Mouse (Mus musculus) gastrocnemius, adult 8-10 months (tissue): ENCODE data around the gene Apobec1. TPM values are rescaled to one million over a fixed set of nuclear protein-coding genes. Genes with fewer than 3 reads are reported as not detected.
"Not testable (repeated sequence)": the region's sequence is repeated elsewhere in the genome, so short reads cannot be mapped to it uniquely, and the experiment has no call there.

ENCODE experiments used
- DNase-seq, 2 experiments: peaks; one replicate each; pipeline ENCODE4 v3.0.0; 2022; ENCODE audit warnings: low spot score in 2 of 2
- total RNA-seq, 4 experiments: library from RNA; stranded (reverse); gene quantifications; 2 replicates each; pipeline ENCODE4 v1.2.4; 2022

The Apobec1 gene
- total RNA-seq, 4 experiments from 2014 or later = 0.53 to 1.8 (median 1.3) TPM

- DNase-seq = no peak
Observed at GRCm38 (mm10) chr6:122562463-122562862, 39.8 kb downstream of the Apobec1 start.

- no peak for DNase-seq
Observed at GRCm38 (mm10) chr6:122561005-122561404, 41.2 kb downstream of the Apobec1 start.

DNA sequence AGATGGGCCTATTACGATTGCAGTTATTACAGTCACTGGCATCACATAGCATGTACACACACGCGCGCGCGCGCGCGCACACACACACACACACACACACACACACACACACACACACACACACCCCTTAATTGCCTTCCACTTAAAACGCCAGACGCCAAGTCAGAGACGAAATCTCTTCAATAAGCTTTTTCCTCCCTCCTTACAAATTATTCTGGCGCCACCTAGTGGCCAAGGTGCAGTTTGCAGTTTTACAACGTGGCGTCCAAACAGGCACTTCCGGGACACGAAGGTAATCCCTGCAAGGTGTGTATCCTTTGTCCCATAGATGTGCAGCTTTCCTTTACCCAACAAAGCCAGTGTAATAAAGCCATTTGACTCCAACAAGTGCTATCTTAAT lies 41.8 kb downstream of the Apobec1 start:
- peak; percentile 15 to 28 for DNase-seq

DNA sequence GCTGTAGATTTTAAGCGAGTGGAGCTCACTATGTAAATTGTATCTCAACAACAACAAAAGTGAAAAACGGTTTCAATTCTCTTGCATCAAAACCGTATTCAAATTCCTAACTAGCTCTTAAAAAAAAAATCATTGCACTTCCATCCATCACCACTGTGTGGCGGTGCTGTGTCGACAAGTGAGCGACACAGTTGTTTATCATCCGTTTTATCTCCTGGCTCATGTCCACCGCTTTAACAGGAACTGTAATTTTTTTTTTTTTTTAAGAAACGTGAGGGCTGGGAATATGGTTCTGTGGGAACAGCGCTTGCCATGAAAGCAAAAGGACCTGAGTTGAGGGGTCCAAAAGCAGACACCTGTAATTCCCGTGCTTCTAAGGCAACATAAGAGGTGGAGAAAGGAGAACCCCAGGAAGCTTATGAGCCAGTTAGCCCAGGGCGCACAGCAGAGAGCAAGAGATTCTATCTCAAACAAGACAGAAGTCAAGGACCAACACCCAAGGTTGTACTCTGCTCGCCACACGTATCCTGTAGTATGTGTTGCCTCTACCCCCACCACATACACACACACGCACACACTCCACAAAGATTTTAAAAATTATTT lies 45.2 kb downstream of the Apobec1 start:
- no peak for DNase-seq

DNA sequence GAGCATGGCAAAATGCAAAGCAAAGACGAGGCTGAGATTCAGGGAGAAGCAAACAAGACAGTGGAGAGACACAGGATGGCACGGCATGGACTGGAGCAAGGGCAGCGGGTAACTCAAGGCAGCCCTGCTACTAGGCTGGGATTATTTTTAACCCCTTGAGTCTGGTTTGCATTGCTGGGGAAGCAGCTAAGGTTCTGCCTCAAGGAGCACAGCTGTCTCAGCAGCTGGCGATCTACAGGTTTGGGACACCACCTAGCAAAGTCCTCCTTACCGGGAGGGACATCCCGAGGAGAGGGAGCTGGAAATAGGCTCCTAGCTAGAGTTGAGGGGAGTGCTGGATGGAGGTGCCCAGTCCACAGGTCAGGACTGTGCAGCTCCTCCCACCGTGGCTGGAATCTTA lies 47.0 kb downstream of the Apobec1 start:
- DNase-seq = no peak

DNA sequence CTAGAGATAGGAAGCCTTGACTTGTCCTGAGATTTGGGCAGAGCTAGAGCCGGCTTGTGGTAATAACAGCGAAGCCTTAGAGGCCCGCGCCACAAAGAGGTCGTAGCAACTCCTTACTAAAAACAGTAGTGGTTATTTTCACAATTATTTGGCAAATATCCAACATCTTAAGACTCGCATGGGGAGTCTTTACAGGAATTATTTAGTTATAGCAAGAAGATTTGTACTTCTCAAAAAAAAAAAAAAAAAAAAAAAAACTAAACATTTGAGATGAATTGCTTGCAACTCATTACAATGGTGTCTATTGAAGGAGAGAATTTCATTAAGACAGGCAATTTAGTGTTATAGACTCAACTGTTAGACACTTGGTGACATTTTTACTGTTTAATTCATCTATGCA lies 48.1 kb downstream of the Apobec1 start:
- DNase-seq = no peak

GRCm38 (mm10) chr6:122553606-122554005 lies 48.6 kb downstream of the Apobec1 start, which contains the start of gene Aicda:
Gene Aicda (plus strand): TSS chr6:122553801.
- no peak for DNase-seq

- no peak for DNase-seq
Observed at GRCm38 (mm10) chr6:122545948-122546347, 56.3 kb downstream of the Apobec1 start.

DNA sequence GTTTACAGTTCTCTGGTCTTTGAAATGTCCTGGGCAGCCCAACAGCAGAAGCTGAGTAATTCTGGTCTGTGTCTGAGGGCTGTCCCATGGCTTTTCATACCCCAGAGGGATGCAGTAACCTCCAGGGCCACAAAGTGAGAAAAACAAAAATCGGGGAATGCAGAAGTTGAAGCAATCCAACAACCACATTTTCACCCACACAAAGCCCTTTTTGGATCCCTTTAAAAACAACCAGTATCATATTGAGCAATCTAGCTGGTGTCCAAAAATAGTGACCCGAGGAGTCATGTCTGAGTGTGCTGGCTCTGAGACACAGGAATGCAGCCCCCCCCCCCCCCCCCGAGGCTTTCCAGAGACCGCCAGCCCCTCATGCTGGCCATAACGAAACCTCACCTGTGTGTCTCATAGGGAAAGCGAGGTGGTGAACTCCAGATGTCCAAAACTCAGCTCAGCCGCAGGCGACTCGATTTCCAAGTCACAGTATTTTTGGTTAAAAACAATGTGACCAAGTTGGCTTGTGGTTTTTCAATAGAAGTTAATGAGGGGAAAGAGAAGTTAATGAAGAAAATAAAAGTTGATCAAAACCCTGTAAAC lies 56.9 kb downstream of the Apobec1 start:
- no peak for DNase-seq

DNA sequence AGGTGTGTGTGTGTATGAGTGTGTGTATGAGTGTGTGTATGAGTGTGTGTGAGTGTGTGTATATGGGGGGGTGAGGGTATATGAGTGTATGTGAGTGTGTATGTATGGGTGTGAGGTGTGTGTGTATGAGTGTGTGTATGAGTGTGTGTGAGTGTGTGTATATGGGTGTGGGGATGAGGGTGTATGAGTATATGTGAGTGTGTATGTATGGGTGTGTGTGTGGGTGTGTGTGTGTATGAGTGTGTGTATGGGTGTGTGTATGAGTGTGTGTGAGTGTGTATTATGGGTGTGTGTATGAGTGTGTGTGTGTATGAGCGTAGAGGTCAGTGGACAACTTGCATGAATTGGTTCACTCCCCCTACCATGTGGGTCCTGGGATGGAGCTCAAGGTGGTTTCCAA lies 57.6 kb downstream of the Apobec1 start:
- DNase-seq = no peak

GRCm38 (mm10) chr6:122543574-122543973 lies 58.7 kb downstream of the Apobec1 start:
- DNase-seq = no peak

GRCm38 (mm10) chr6:122542459-122542858 lies 59.8 kb downstream of the Apobec1 start:
- DNase-seq = not testable (repeated sequence)

- no peak for DNase-seq
Observed at GRCm38 (mm10) chr6:122539564-122539963, 62.7 kb downstream of the Apobec1 start.

DNA sequence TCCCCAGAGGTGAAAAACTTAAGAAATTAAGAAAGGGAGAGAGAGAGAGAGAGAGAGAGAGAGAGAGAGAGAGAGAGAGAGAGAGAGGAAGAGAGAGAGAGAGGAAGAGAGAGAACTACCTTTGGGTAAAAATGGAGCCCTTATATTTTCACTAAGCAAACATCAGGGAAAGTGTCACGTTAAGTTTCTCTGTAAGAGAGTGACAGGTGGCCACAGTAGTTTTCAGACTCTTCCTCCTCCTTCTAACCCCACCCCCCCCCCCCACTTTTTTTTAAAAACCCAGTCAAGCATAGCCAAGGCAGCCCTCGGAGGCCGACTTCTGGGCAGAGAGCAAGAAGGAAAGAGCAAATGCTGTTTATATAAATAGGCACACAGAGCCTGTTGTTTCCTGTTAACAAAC lies 68.2 kb downstream of the Apobec1 start:
- no peak for DNase-seq

DNA sequence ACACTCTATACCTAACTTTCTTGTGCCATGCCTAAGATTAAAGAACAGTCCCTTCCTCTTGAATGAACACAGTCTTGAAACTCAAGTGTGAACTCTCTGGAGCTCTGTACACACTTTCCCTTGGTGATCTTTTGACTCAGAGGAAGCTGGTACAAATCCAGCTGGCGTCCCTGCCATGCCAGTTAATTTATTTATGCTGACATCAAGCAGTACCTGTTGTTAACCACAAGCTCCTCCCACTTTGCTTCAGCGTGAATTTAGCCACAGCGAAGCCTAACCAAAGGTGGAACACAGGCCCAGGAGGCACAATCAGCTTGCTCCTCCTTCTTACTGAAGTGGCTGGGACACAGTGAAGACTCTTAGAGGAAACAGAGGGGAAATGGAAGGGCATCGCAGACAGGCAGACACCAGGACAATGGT lies 69.4 kb downstream of the Apobec1 start:
- DNase-seq = no peak

- no peak for DNase-seq
Observed at GRCm38 (mm10) chr6:122531466-122532174, 70.6 kb downstream of the Apobec1 start.

GRCm38 (mm10) chr6:122528136-122528535 lies 74.1 kb downstream of the Apobec1 start:
- no peak for DNase-seq

Other genes with a start within 250 kb of the Apobec1 start
- gene Rimklb, start 103.7 kb downstream of the Apobec1 start, total RNA-seq = 1 to 10 TPM in 1 of 4 experiments, under 1 TPM in 2, not detected in 1; 0.22 to 1.3 (median 0.80) TPM
- 10 to 100 TPM in 3 of 4 experiments, 1 to 10 TPM in 1; 9.2 to 17.7 (median 13.8) TPM for gene Mfap5, start 96.6 kb downstream of the Apobec1 start, total RNA-seq
- not detected for gene Aicda, start 48.6 kb downstream of the Apobec1 start, total RNA-seq
- gene Gdf3, start 7.6 kb upstream of the Apobec1 start, total RNA-seq = not detected
- gene Dppa3, start 24.0 kb upstream of the Apobec1 start, total RNA-seq = not detected
- gene Nanog, start 105.0 kb upstream of the Apobec1 start, total RNA-seq = not detected
- gene Slc2a3, start 199.2 kb upstream of the Apobec1 start, total RNA-seq = 10 to 100 TPM in 2 of 4 experiments, 1 to 10 TPM in 2; 3.6 to 12.3 (median 10.4) TPM
- gene Foxj2, start 217.5 kb upstream of the Apobec1 start, total RNA-seq = 10 to 100 TPM; 23.3 to 27.1 (median 26.4) TPM